Mouse (Mus musculus): Measurements from ENCODE around the gene Cbx1.

GRCm38 (mm10) chr11:96758402-96758801 is 30.5 kb upstream of the Cbx1 start:
- TF ChIP-seq CHD2 (IDR thresholded peaks at IDR 0.05; ENCODE audit: low read depth, low read length) (no peak), MAFK (IDR thresholded peaks at IDR 0.05; ENCODE audit: insufficient read depth, low read depth, low read length) (no peak), HCFC1 (IDR thresholded peaks at IDR 0.05; ENCODE audit: borderline replicate concordance, insufficient read depth, low read length) (no peak), ZC3H11A (IDR thresholded peaks at IDR 0.05; ENCODE audit: borderline replicate concordance, low read depth, low read length) (no peak)

Data from ES-E14 (cell line).